Mouse (Mus musculus): ENCODE measurements around the gene Btbd3. TPM values are rescaled to one million over a fixed set of nuclear protein-coding genes. Genes with fewer than 3 reads are reported as not detected.

Btbd3 gene
- polyA plus RNA-seq, 1 experiment from 2014 or later, result 28.3 TPM

DNA sequence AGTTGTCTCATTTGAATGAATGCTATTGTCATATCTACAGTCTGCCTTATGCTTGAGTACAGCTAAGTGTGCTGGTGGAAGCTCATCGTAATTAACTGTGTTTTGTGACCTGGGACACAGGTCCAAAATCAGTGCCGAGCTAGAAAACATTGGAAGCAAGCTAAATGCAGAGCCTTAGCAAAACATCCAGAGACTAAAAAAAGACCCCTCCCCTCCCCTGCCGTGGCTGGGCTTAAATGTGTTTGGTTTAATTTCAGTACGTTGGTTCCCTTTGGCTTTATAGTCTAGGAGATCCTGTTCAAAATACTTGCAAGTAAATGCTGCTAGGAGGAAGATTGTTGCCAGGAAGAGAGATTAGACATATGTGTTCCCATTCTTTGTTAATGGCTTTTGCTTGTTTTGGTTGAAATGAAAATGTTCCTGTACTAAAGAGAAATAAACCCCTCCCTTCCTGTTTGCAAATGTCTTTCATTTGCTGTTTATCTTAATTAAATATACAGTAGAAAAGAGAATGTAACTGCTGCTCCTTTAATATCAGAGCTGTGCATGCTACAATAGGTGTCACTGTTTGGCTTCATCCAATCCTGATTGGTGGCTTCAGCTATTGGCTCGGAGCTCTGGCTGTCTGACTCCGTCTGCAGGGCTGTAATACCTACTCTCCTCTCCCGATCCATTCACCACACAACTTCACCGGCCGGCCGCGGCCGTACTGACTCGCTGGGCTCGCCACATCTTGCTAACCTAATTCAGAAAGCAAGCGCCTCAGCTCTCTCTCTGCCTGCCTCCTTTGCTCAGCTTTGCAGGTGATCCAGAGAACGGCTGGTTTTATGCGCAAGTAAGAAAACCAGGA lies 21.7 kb downstream of the Btbd3 start:
- Histone ChIP-seq H3K27me3 (replicated peaks; ENCODE audit: control insufficient read depth, insufficient read depth, low read length) (no peaks in the 10 kb centered on the region), H3K4me1 (replicated peaks; ENCODE audit: control insufficient read depth, insufficient read depth, low read length) (peaks cover 24% of the 10 kb centered on the region), H3K36me3 (ENCODE audit: control insufficient read depth, insufficient read depth) (no peaks in the 10 kb centered on the region), H3K27ac (ENCODE audit: low read length) (peak overlapping the region; percentile 61), H3K4me2 (ENCODE audit: low read length) (peak overlapping the region; percentile 69), H3K9me3 (ENCODE audit: control insufficient read depth, low read length) (no peaks in the 10 kb centered on the region), H3K4me3 (replicated peaks; ENCODE audit: low read length) (peak overlapping the region; percentile 51), H3K9ac (replicated peaks; ENCODE audit: low read depth, low read length) (peak overlapping the region; percentile 57)
- peak; percentile 97 for ATAC-seq
- WGBS, result 7% methylated on average over 17 of the region's 17 CpGs

DNA sequence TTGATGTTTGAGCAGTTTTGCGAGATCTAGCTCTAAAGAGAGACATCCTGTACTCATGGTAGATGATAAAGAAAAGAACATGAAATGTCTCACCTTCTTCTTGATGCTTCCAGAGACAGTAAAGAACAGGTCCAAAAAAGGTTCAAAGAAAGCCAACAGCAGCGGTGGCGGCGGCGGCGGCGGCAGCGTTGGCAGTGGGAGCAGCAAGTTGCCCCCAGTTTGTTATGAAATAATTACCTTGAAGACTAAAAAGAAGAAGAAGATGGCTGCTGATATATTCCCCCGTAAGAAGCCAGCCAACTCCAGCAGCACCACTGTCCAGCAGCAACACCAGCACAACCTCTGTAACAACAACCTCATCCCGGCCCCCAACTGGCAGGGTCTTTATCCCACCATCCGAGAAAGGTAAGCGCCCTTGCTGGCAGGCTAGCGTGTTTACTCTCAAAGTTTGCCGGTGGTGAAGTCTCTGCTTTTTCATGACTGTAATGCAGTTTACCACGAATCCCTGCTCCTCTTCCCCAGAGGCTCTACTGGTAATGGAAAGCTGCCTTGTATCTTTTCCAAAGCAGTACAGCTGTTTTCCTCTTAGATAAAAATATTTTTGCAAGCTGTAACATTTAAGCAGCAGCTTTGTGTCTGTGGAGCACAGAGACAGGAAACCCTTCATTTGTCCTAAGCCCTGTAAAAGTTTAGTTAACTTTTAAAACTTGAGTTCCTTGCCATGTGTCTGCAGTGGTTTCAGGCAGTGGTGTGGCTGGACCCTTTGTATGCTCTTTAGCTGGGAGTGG lies 22.7 kb downstream of the Btbd3 start:
- no peaks in the 10 kb centered on the region for H3K9me3 ChIP-seq (ENCODE audit: control insufficient read depth, low read length)
- peak overlapping the region; percentile 51 for H3K4me3 ChIP-seq (replicated peaks; ENCODE audit: low read length)
- peak overlapping the region; percentile 57 for H3K9ac ChIP-seq (replicated peaks; ENCODE audit: low read depth, low read length)
- peaks cover 24% of the 10 kb centered on the region for H3K4me1 ChIP-seq (replicated peaks; ENCODE audit: control insufficient read depth, insufficient read depth, low read length)
- 64% methylated on average over 15 of the region's 15 CpGs for WGBS
- H3K27ac ChIP-seq (ENCODE audit: low read length), result peak overlapping the region; percentile 53; the same call in 1 of the 2 replicates
- H3K27me3 ChIP-seq (replicated peaks; ENCODE audit: control insufficient read depth, insufficient read depth, low read length), result no peaks in the 10 kb centered on the region
- H3K4me2 ChIP-seq (ENCODE audit: low read length), result peak overlapping the region; percentile 69
- H3K36me3 ChIP-seq (ENCODE audit: control insufficient read depth, insufficient read depth), result peaks cover 3% of the 10 kb centered on the region; the same call in 1 of the 2 replicates
- no peak for ATAC-seq

- 47% methylated on average over 11 of the region's 11 CpGs for WGBS
- H3K4me1 ChIP-seq (replicated peaks; ENCODE audit: control insufficient read depth, insufficient read depth, low read length), result peaks cover 24% of the 10 kb centered on the region
- H3K4me2 ChIP-seq (ENCODE audit: low read length), result peak overlapping the region; percentile 69
- H3K27ac ChIP-seq (ENCODE audit: low read length), result no peak overlapping the region
- H3K9ac ChIP-seq (replicated peaks; ENCODE audit: low read depth, low read length), result no peak overlapping the region; the same call in 1 of the 2 replicates
- H3K4me3 ChIP-seq (replicated peaks; ENCODE audit: low read length), result peak overlapping the region; percentile 51
- peaks cover 3% of the 10 kb centered on the region; the same call in 1 of the 2 replicates for H3K36me3 ChIP-seq (ENCODE audit: control insufficient read depth, insufficient read depth)
- H3K27me3 ChIP-seq (replicated peaks; ENCODE audit: control insufficient read depth, insufficient read depth, low read length), result no peaks in the 10 kb centered on the region
- ATAC-seq, result no peak
- H3K9me3 ChIP-seq (ENCODE audit: control insufficient read depth, low read length), result no peaks in the 10 kb centered on the region
Measured at GRCm38 (mm10) chr2:138279641-138280040, 23.3 kb downstream of the Btbd3 start.

- WGBS, result 61% methylated on average over 17 of the region's 17 CpGs
- no peak for ATAC-seq
- Histone ChIP-seq H3K27me3 (replicated peaks; ENCODE audit: control insufficient read depth, insufficient read depth, low read length) (no peaks in the 10 kb centered on the region), H3K4me3 (replicated peaks; ENCODE audit: low read length) (peak overlapping the region; percentile 51), H3K9ac (replicated peaks; ENCODE audit: low read depth, low read length) (no peak overlapping the region; the same call in 1 of the 2 replicates), H3K4me1 (replicated peaks; ENCODE audit: control insufficient read depth, insufficient read depth, low read length) (peaks cover 24% of the 10 kb centered on the region), H3K27ac (ENCODE audit: low read length) (no peak overlapping the region), H3K4me2 (ENCODE audit: low read length) (peak overlapping the region; percentile 69), H3K36me3 (ENCODE audit: control insufficient read depth, insufficient read depth) (peaks cover 3% of the 10 kb centered on the region), H3K9me3 (ENCODE audit: control insufficient read depth, low read length) (no peaks in the 10 kb centered on the region)
Measured at GRCm38 (mm10) chr2:138280225-138280711, 23.9 kb downstream of the Btbd3 start.

DNA sequence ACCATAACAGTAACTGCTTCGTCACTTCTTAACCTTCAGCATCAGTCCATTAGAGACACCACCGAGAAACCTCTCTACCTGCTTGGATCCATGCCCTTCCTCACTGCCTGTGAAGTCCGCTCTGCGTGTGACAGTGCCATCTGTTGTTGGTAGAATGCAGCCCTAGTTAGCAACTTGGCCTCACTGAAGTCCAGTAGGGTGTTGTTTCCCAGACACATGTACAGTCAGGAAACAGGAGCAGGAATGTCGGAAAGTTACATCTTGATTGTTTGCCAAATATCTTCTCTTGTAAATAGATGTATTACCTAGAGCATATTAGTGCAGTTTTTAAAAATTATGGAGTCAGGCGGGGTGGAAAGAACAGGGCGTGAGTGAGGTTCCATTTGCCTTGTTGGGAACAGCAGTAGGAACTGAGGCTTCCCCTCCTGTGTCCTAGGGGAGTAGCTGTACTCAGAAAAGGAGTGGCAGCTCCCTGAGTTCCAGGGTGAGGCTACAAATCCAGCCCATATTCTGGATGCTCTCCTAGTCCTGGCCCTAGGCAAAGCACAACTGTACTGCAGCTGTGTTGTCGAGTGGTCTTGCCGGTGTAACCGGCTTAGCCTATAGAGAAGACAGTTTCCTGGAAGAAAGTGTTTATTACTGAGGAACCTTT lies 25.3 kb downstream of the Btbd3 start:
- Histone ChIP-seq H3K36me3 (ENCODE audit: control insufficient read depth, insufficient read depth) (peaks cover 3% of the 10 kb centered on the region), H3K27me3 (replicated peaks; ENCODE audit: control insufficient read depth, insufficient read depth, low read length) (no peaks in the 10 kb centered on the region), H3K9ac (replicated peaks; ENCODE audit: low read depth, low read length) (no peak overlapping the region), H3K4me1 (replicated peaks; ENCODE audit: control insufficient read depth, insufficient read depth, low read length) (peaks cover 22% of the 10 kb centered on the region), H3K4me3 (replicated peaks; ENCODE audit: low read length) (no peak overlapping the region), H3K27ac (ENCODE audit: low read length) (no peak overlapping the region), H3K9me3 (ENCODE audit: control insufficient read depth, low read length) (no peaks in the 10 kb centered on the region), H3K4me2 (ENCODE audit: low read length) (no peak overlapping the region)
- 82% methylated on average over 10 of the region's 10 CpGs for WGBS
- no peak for ATAC-seq

DNA sequence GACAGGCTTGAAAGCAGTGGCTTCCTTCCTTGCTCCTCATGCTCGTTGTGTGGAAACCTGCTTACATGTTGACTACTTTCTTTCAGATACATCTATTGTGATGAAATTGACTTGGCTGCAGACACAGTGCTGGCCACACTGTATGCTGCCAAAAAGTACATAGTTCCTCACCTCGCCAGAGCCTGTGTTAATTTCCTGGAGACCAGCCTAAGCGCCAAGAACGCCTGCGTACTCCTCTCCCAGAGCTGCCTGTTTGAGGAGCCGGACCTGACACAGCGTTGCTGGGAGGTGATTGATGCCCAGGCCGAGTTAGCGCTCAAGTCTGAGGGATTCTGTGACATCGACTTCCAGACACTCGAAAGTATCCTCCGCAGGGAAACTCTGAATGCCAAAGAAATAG lies 27.0 kb downstream of the Btbd3 start:
- H3K9ac ChIP-seq (replicated peaks; ENCODE audit: low read depth, low read length), result no peak overlapping the region
- peaks cover 8% of the 10 kb centered on the region for H3K4me1 ChIP-seq (replicated peaks; ENCODE audit: control insufficient read depth, insufficient read depth, low read length)
- H3K9me3 ChIP-seq (ENCODE audit: control insufficient read depth, low read length), result no peaks in the 10 kb centered on the region
- no peak for ATAC-seq
- H3K27me3 ChIP-seq (replicated peaks; ENCODE audit: control insufficient read depth, insufficient read depth, low read length), result no peaks in the 10 kb centered on the region
- H3K27ac ChIP-seq (ENCODE audit: low read length), result no peak overlapping the region
- H3K4me3 ChIP-seq (replicated peaks; ENCODE audit: low read length), result no peak overlapping the region
- peaks cover 3% of the 10 kb centered on the region for H3K36me3 ChIP-seq (ENCODE audit: control insufficient read depth, insufficient read depth)
- WGBS, result 84% methylated on average over 12 of the region's 12 CpGs
- no peak overlapping the region for H3K4me2 ChIP-seq (ENCODE audit: low read length)

GRCm38 (mm10) chr2:138283856-138284255 lies 27.5 kb downstream of the Btbd3 start:
- Histone ChIP-seq H3K9ac (replicated peaks; ENCODE audit: low read depth, low read length) (no peak overlapping the region), H3K4me3 (replicated peaks; ENCODE audit: low read length) (no peak overlapping the region), H3K9me3 (ENCODE audit: control insufficient read depth, low read length) (no peaks in the 10 kb centered on the region), H3K27ac (ENCODE audit: low read length) (no peak overlapping the region), H3K4me1 (replicated peaks; ENCODE audit: control insufficient read depth, insufficient read depth, low read length) (peaks cover 4% of the 10 kb centered on the region; the same call in 1 of the 2 replicates), H3K36me3 (ENCODE audit: control insufficient read depth, insufficient read depth) (peaks cover 3% of the 10 kb centered on the region), H3K4me2 (ENCODE audit: low read length) (no peak overlapping the region), H3K27me3 (replicated peaks; ENCODE audit: control insufficient read depth, insufficient read depth, low read length) (no peaks in the 10 kb centered on the region)
- WGBS, result 97% methylated on average over 15 of the region's 15 CpGs
- ATAC-seq, result no peak

GRCm38 (mm10) chr2:138285811-138286210 lies 29.4 kb downstream of the Btbd3 start:
- Histone ChIP-seq H3K9ac (replicated peaks; ENCODE audit: low read depth, low read length) (no peak overlapping the region), H3K4me1 (replicated peaks; ENCODE audit: control insufficient read depth, insufficient read depth, low read length) (no peaks in the 10 kb centered on the region), H3K27ac (ENCODE audit: low read length) (no peak overlapping the region), H3K9me3 (ENCODE audit: control insufficient read depth, low read length) (no peaks in the 10 kb centered on the region), H3K4me2 (ENCODE audit: low read length) (no peak overlapping the region), H3K4me3 (replicated peaks; ENCODE audit: low read length) (no peak overlapping the region), H3K36me3 (ENCODE audit: control insufficient read depth, insufficient read depth) (peaks cover 3% of the 10 kb centered on the region), H3K27me3 (replicated peaks; ENCODE audit: control insufficient read depth, insufficient read depth, low read length) (no peaks in the 10 kb centered on the region)
- no peak for ATAC-seq
- WGBS, result 92% methylated on average over 4 of the region's 4 CpGs

DNA sequence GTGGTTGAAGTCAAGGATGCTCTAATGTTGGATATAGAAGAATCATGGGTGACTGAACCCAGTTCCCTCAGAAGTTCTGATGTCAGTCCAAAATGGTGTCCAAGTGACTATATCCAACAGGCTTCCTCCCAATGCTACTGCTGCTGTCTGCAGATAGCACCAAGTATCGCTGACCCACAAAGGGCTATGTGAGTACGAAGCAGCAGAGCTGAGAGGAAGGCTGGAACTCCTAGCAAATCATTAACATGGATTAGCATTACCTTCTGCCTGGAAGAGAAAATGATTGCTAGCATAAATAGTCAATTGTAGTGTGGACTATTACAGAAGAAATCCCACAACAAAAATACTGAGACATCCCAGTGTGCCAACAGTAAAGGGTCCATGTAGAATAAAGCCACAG lies 33.8 kb downstream of the Btbd3 start:
- no peak for ATAC-seq
- 96% methylated on average over 2 of the region's 2 CpGs for WGBS
- no peaks in the 10 kb centered on the region for H3K4me1 ChIP-seq (replicated peaks; ENCODE audit: control insufficient read depth, insufficient read depth, low read length)
- no peak overlapping the region for H3K4me3 ChIP-seq (replicated peaks; ENCODE audit: low read length)
- H3K9me3 ChIP-seq (ENCODE audit: control insufficient read depth, low read length), result no peaks in the 10 kb centered on the region
- no peak overlapping the region for H3K9ac ChIP-seq (replicated peaks; ENCODE audit: low read depth, low read length)
- no peak overlapping the region for H3K27ac ChIP-seq (ENCODE audit: low read length)
- H3K36me3 ChIP-seq (ENCODE audit: control insufficient read depth, insufficient read depth), result no peaks in the 10 kb centered on the region; the same call in 1 of the 2 replicates
- no peak overlapping the region for H3K4me2 ChIP-seq (ENCODE audit: low read length)
- H3K27me3 ChIP-seq (replicated peaks; ENCODE audit: control insufficient read depth, insufficient read depth, low read length), result no peaks in the 10 kb centered on the region
